Mouse (Mus musculus): Measurements from ENCODE around the gene Fuca1.
"Not testable (repeated sequence)": the region's sequence is repeated elsewhere in the genome, so short reads cannot be mapped to it uniquely, and the experiment has no call there.

The Fuca1 gene

GRCm38 (mm10) chr4:135976146-135976545, 55.6 kb downstream of the Fuca1 start:
- no peak for DNase-seq (ENCODE audit: low read depth, low spot score)

DNA sequence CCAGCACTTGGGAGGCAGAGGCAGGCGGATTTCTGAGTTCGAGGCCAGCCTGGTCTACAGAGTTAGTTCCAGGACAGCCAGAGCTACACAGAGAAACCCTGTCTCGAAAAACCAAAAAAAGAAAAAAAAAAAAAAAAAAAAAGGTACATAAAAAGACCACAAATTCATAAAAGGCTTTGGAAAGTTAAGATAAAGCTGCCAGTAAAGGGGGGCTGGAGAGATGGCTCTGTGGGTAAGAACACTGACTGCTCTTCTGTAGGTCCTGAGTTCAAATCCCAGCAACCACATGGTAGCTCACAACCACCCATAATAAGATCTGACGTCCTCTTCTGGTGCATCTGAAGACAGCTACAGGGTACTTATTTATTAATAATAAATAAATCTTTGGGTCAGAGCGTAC, 59.7 kb downstream of the Fuca1 start:
- not testable (repeated sequence) for DNase-seq (ENCODE audit: low read depth, low spot score)

GRCm38 (mm10) chr4:135981524-135982063, 61.1 kb downstream of the Fuca1 start:
- no peak for DNase-seq (ENCODE audit: low read depth, low spot score)

DNA sequence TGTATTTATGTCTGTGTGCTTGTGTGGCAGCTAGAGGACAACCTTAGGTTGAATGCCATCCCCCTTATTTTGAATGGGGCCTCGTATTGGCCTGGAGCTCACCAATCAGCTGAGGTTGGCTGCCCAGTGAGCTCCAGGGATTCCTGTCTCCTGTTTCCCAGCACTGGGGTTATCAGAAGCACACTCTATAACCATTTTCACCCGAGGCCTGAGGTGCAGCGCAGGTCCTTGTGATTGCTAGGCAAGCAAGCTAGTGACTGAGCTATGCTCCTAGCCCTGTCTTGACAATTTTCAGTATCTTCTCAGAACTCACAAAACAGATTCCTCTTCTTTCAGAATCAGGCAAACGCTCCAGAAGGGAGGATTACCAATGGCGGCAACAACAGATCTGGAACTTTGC, 64.0 kb downstream of the Fuca1 start:
- no peak for DNase-seq (ENCODE audit: low read depth, low spot score)

GRCm38 (mm10) chr4:135985193-135985592, 64.7 kb downstream of the Fuca1 start:
- DNase-seq (ENCODE audit: low read depth, low spot score), result no peak

DNA sequence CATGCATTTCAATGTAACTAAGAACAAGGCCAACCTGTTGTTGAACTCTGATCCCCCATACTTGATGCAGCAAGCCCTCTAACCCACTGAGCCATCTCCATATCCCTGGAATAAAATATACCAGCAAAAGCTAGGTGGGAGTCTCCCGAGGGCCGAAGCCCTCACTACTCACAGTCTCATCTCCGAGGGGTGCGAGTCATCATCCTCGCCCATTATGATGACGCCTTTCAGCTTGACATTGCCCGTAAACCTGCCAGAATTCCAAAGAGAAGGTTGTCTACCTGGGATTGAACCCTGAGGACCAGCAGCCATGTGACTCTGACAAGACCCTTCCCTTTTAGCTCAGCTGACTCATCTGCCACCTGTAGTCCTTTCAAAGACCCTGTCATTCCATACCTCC, 65.2 kb downstream of the Fuca1 start:
- no peak for DNase-seq (ENCODE audit: low read depth, low spot score)

DNA sequence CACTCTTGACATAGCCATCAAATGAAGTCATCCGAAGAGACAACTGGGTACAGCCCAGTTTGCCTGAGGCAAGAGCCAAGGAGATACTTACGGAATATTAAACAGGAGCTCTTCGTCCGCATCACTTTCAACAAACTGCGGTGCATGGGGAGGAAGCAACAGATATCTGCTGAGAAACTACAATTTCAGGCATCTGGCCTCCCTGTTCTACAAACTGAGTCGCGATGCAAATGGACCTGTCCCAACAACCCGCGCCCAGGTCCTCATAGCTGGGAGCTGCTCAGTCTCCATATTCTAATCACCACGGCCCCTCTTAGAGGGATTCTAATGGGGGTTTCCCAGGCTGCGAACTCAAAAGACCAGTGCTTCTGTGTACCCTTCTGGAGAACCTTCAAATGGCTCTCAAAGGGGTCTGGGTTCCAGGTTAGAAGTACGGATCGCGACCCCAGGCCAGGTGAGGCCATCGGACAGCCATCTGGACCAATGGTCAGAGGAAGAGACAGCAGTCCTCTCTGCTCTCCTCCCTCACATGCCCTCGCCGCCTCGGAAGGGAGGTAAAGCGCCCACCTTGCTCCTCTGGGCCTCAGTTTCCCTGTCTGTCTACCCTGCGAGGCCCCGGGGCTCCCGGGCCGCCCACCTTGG, 65.9 kb downstream of the Fuca1 start:
- no peak for DNase-seq (ENCODE audit: low read depth, low spot score)

GRCm38 (mm10) chr4:135986943-135987710, 66.6 kb downstream of the Fuca1 start, which contains the start of gene Pithd1:
Gene Pithd1, minus strand, starts transcription at chr4:135987264.
- peak; percentile 86 for DNase-seq (ENCODE audit: low read depth, low spot score)

- no peak for DNase-seq (ENCODE audit: low read depth, low spot score)
Measured at GRCm38 (mm10) chr4:135987714-135988113, 67.2 kb downstream of the Fuca1 start.
